Mouse (Mus musculus) thymus, adult 2 months (tissue): ENCODE measurements around the gene Abca1. TPM values are rescaled to one million over a fixed set of nuclear protein-coding genes. Genes with fewer than 3 reads are reported as not detected.

Experiments used
- DNase-seq: peaks from one replicate; pipeline ENCODE4 v3.0.0; 2021
- H3K27ac ChIP-seq: fragments of 200-500 bp; 2 replicates; pipeline ENCODE4 v1.5.1; 2012; ENCODE audit warnings: low read length, control low read depth; ENCODE audit not compliant: control insufficient read depth, insufficient read depth
- H3K27me3 ChIP-seq: fragments of 200-500 bp; 2 replicates; pipeline ENCODE4 v1.6.1; 2012; ENCODE audit warnings: mild to moderate bottlenecking, low read length, moderate library complexity, mixed read lengths; ENCODE audit not compliant: control insufficient read depth, insufficient read depth
- H3K36me3 ChIP-seq: fragments of 200-500 bp; 2 replicates; pipeline ENCODE4 v1.6.1; 2012; ENCODE audit warnings: mild to moderate bottlenecking, low read length, moderate library complexity; ENCODE audit not compliant: control insufficient read depth, insufficient read depth
- H3K4me1 ChIP-seq: fragments of 200-500 bp; replicated peaks from 2 replicates; pipeline ENCODE4 v1.6.1; 2012; ENCODE audit warnings: low read length; ENCODE audit not compliant: control insufficient read depth, insufficient read depth
- H3K4me3 ChIP-seq: fragments of 200-500 bp; 2 replicates; pipeline ENCODE4 v1.5.1; 2012; ENCODE audit warnings: mild to moderate bottlenecking, low read length, control low read depth, moderate library complexity; ENCODE audit not compliant: control insufficient read depth, insufficient read depth
- CTCF ChIP-seq: fragments of 200-500 bp; IDR thresholded peaks from 2 replicates; pipeline ENCODE4 v1.5.1; 2012; ENCODE audit warnings: mild to moderate bottlenecking, control low read depth, low read length, moderate library complexity, borderline replicate concordance; ENCODE audit not compliant: control insufficient read depth, poor library complexity, insufficient read depth; ENCODE audit errors: extremely low read depth
- POLR2A ChIP-seq: fragments of 200-500 bp; IDR thresholded peaks from 2 replicates; pipeline ENCODE4 v1.6.1; 2012; ENCODE audit warnings: mild to moderate bottlenecking, low read length, control low read depth, moderate library complexity; ENCODE audit not compliant: control insufficient read depth, poor library complexity, insufficient read depth; ENCODE audit errors: extremely low read depth
- WGBS: fragments of 180-500 bp; shearing (Covaris S2); methylation state at CpG from one replicate; pipeline ENCODE4 v1.1.7; 2018; 5-methylcytosine and 5-hydroxymethylcytosine counted together
- polyA plus RNA-seq: library from polyadenylated mRNA; depleted of rRNA; stranded (reverse); fragments of >200 nt; gene quantifications from 2 replicates; pipeline ENCODE4 v1.2.3, GENCODE M21; 2012

The Abca1 gene
- polyA plus RNA-seq, 1 experiment, result 15.4 TPM

- Histone ChIP-seq H3K4me1 (peaks cover 9% of the 10 kb centered on the region), H3K27ac (peak overlapping the region; percentile 80), H3K27me3 (no peaks in the 10 kb centered on the region), H3K4me3 (no peak overlapping the region), H3K36me3 (no peaks in the 10 kb centered on the region)
- DNase-seq, result peak; percentile 46
- 6% methylated on average over 4 of the region's 4 CpGs for WGBS
- no peak for TF ChIP-seq POLR2A
- TF ChIP-seq CTCF, result no peak
Observed at GRCm38 (mm10) chr4:53187071-53187470, 27.4 kb upstream of the Abca1 start.

- no peak overlapping the region for H3K4me3 ChIP-seq
- no peaks in the 10 kb centered on the region for H3K27me3 ChIP-seq
- H3K4me1 ChIP-seq, result peaks cover 9% of the 10 kb centered on the region
- TF ChIP-seq POLR2A (no peak), CTCF (no peak)
- no peaks in the 10 kb centered on the region for H3K36me3 ChIP-seq
- 22% methylated on average over 4 of the region's 4 CpGs for WGBS
- H3K27ac ChIP-seq, result peak overlapping the region; percentile 80
- peak; percentile 31 for DNase-seq
Observed at GRCm38 (mm10) chr4:53186573-53186972, 26.9 kb upstream of the Abca1 start.

DNA sequence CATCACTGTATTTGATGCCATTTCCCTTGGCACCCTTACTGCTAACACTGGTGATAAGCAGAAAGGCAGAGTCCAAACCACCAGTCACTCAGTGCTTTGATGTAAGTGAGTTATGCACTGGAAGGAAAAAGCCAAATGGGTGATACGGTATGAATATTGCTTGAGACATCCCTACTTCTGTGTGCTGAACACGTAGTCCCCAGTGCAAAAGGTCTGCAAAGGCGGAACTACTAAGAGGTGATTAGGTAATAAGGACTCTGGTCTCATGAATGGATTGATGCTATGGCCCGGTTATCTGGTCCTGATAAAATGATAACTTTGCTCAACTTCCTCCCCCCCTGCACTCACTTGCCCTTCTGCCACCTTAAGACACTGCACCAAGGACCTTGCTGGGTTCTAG, 26.4 kb upstream of the Abca1 start:
- Histone ChIP-seq H3K4me1 (peaks cover 9% of the 10 kb centered on the region), H3K36me3 (no peaks in the 10 kb centered on the region), H3K4me3 (no peak overlapping the region), H3K27me3 (no peaks in the 10 kb centered on the region), H3K27ac (no peak overlapping the region)
- TF ChIP-seq POLR2A (no peak), CTCF (no peak)
- DNase-seq, result no peak
- 56% methylated on average over 4 of the region's 4 CpGs for WGBS

DNA sequence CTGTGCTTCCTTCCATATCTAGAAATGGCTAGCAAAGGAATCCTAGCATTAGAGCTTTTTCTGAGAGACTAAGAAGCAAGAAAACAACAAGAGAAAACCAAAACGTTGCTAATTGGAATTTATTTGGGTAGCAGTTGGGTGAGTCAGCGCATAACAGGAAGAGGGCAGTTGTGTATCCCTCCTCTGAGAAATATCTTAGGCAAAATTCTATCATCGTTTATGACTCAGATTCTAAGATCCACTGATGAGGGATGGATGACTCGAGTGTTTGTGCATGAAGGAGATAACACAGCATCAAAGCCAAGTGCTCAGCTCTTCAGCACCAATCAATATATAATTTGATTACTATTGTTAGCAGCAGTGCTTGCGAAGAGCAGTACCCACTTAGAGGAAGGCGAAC, 21.8 kb upstream of the Abca1 start:
- H3K4me1 ChIP-seq, result peaks cover 2% of the 10 kb centered on the region
- 69% methylated on average over 6 of the region's 6 CpGs for WGBS
- H3K4me3 ChIP-seq, result no peak overlapping the region
- H3K27me3 ChIP-seq, result no peaks in the 10 kb centered on the region
- TF ChIP-seq CTCF, result no peak
- no peak for DNase-seq
- no peaks in the 10 kb centered on the region for H3K36me3 ChIP-seq
- H3K27ac ChIP-seq, result no peak overlapping the region

- no peaks in the 10 kb centered on the region for H3K4me1 ChIP-seq
Observed at GRCm38 (mm10) chr4:53179308-53179820, 19.7 kb upstream of the Abca1 start.

DNA sequence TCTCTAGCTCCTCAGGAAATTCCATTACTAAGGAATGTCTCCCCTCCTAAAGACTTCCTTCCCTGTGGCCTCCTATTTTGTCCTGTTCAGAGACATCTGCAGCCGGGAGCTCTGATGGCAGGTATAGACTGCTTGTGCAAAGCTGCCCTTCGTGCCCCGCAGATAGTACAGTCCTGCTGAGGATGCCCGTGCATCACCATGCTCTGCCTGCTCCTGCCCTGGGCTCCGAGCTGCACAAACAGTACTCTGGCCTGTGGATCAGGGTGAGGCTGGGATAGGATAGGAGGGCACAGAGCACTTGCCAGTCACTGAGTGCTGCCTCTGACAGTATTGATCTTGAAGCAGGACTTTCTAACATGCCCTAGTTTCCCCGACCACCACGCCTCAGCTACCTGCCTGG, 18.8 kb upstream of the Abca1 start:
- TF ChIP-seq POLR2A, result no peak
- TF ChIP-seq CTCF, result no peak
- DNase-seq, result no peak
- Histone ChIP-seq H3K36me3 (no peaks in the 10 kb centered on the region), H3K27me3 (no peaks in the 10 kb centered on the region), H3K27ac (no peak overlapping the region), H3K4me1 (no peaks in the 10 kb centered on the region), H3K4me3 (no peak overlapping the region)
- WGBS, result 98% methylated on average over 7 of the region's 7 CpGs

More at GRCm38 (mm10) chr4:53179308-53179820, 19.7 kb upstream of the Abca1 start:
- H3K36me3 ChIP-seq, result no peaks in the 10 kb centered on the region
- no peak for TF ChIP-seq POLR2A
- no peak for TF ChIP-seq CTCF
- DNase-seq, result no peak
- H3K27ac ChIP-seq, result no peak overlapping the region
- 75% methylated on average over 10 of the region's 10 CpGs for WGBS
- no peak overlapping the region for H3K4me3 ChIP-seq
- no peaks in the 10 kb centered on the region for H3K27me3 ChIP-seq

DNA sequence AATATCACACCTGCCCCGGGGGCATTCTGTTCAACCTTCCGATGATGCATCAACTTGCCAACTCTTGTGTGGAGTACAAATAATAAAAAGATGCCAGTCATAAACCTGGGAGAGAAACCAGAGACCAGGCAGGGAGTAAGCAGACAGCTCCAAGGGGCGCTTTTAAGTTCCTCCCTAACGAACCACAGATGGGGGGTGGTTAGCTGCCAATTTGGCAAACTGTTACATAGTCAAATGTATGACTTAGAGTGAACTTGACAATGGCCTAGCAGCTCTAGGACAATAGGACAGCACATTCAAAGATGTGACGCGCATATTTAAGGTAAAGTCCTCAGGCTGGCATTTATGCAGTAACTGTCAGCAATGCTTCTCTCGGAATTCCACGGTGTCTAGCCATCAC, 18.0 kb upstream of the Abca1 start:
- 87% methylated on average over 8 of the region's 8 CpGs for WGBS
- no peak for TF ChIP-seq CTCF
- TF ChIP-seq POLR2A, result no peak
- no peak overlapping the region for H3K27ac ChIP-seq
- no peaks in the 10 kb centered on the region for H3K36me3 ChIP-seq
- H3K4me3 ChIP-seq, result no peak overlapping the region
- DNase-seq, result no peak
- H3K27me3 ChIP-seq, result no peaks in the 10 kb centered on the region
- H3K4me1 ChIP-seq, result no peaks in the 10 kb centered on the region
